Mouse (Mus musculus): ENCODE measurements at regions not wholly inside any gene's neighbourhood (a gene's known extent, or its start where the extent isn't known, plus 50 kb on each side); places are given as distances from the start of the nearest gene placed in this dataset.
A peak's percentile ranks its signal among the peaks of the same experiment; 100 is the strongest.
"Not testable (repeated sequence)": the region's sequence is repeated elsewhere in the genome, so short reads cannot be mapped to it uniquely, and the experiment has no call there.

- peak; percentile 83 for ATAC-seq
- Histone ChIP-seq H3K27ac (ENCODE audit: low read depth, low read length) (0 out of 2 replicates have a peak overlapping the region, but pooled peaks have one; percentile 33), H3K9me3 (replicated peaks; ENCODE audit: control insufficient read depth, low read length) (no peaks in the 10 kb centered on the region), H3K4me1 (ENCODE audit: control insufficient read depth, insufficient read depth, low read length) (peaks cover 14% of the 10 kb centered on the region), H3K9ac (ENCODE audit: low read length) (no peak overlapping the region), H3K4me3 (ENCODE audit: low read depth, low read length) (no peak overlapping the region), H3K4me2 (ENCODE audit: low read length) (no peak overlapping the region), H3K27me3 (replicated peaks; ENCODE audit: control insufficient read depth, insufficient read depth, low read length) (no peaks in the 10 kb centered on the region), H3K36me3 (ENCODE audit: control insufficient read depth, insufficient read depth, low read length) (no peaks in the 10 kb centered on the region)
- WGBS, result 2% methylated on average over 5 of the region's 5 CpGs
- peak; percentile 81 for DNase-seq (ENCODE audit: low spot score)
Measured at GRCm38 (mm10) chr9:14058592-14059227, 216.2 kb upstream of the Sesn3 start.

- Histone ChIP-seq H3K4me3 (ENCODE audit: low read depth, low read length) (no peak overlapping the region), H3K4me2 (ENCODE audit: low read length) (no peak overlapping the region), H3K27ac (ENCODE audit: low read depth, low read length) (no peak overlapping the region), H3K9ac (ENCODE audit: low read length) (no peak overlapping the region), H3K9me3 (replicated peaks; ENCODE audit: control insufficient read depth, low read length) (no peaks in the 10 kb centered on the region), H3K36me3 (ENCODE audit: control insufficient read depth, insufficient read depth, low read length) (no peaks in the 10 kb centered on the region), H3K27me3 (replicated peaks; ENCODE audit: control insufficient read depth, insufficient read depth, low read length) (no peaks in the 10 kb centered on the region), H3K4me1 (ENCODE audit: control insufficient read depth, insufficient read depth, low read length) (peaks cover 14% of the 10 kb centered on the region)
- ATAC-seq (peak; percentile 41; the same call in 1 of the 2 replicates), DNase-seq (ENCODE audit: low spot score) (no peak)
- WGBS, result 9% methylated on average over 7 of the region's 7 CpGs
Measured at GRCm38 (mm10) chr9:14059228-14059779, 215.6 kb upstream of the Sesn3 start.

- DNase-seq (ENCODE audit: low spot score) (no peak), ATAC-seq (no peak)
- H3K9me3 ChIP-seq (replicated peaks; ENCODE audit: control insufficient read depth, low read length), result no peaks in the 10 kb centered on the region
- no peak overlapping the region for H3K4me3 ChIP-seq (ENCODE audit: low read depth, low read length)
- WGBS, result 91% methylated on average over 2 of the region's 2 CpGs
- peaks cover 14% of the 10 kb centered on the region for H3K4me1 ChIP-seq (ENCODE audit: control insufficient read depth, insufficient read depth, low read length)
- H3K27ac ChIP-seq (ENCODE audit: low read depth, low read length), result no peak overlapping the region
- no peak overlapping the region for H3K4me2 ChIP-seq (ENCODE audit: low read length)
- H3K27me3 ChIP-seq (replicated peaks; ENCODE audit: control insufficient read depth, insufficient read depth, low read length), result no peaks in the 10 kb centered on the region
- no peaks in the 10 kb centered on the region for H3K36me3 ChIP-seq (ENCODE audit: control insufficient read depth, insufficient read depth, low read length)
- no peak overlapping the region for H3K9ac ChIP-seq (ENCODE audit: low read length)
Measured at GRCm38 (mm10) chr9:14060257-14060656, 214.6 kb upstream of the Sesn3 start.

GRCm38 (mm10) chr9:14061389-14061788 is 213.5 kb upstream of the Sesn3 start:
- no peak overlapping the region for H3K9ac ChIP-seq (ENCODE audit: low read length)
- peaks cover 14% of the 10 kb centered on the region for H3K4me1 ChIP-seq (ENCODE audit: control insufficient read depth, insufficient read depth, low read length)
- WGBS, result 78% methylated on average over 5 of the region's 5 CpGs
- H3K9me3 ChIP-seq (replicated peaks; ENCODE audit: control insufficient read depth, low read length), result no peaks in the 10 kb centered on the region
- no peak overlapping the region for H3K27ac ChIP-seq (ENCODE audit: low read depth, low read length)
- H3K27me3 ChIP-seq (replicated peaks; ENCODE audit: control insufficient read depth, insufficient read depth, low read length), result no peaks in the 10 kb centered on the region
- ATAC-seq (no peak), DNase-seq (ENCODE audit: low spot score) (no peak)
- H3K4me3 ChIP-seq (ENCODE audit: low read depth, low read length), result no peak overlapping the region
- H3K36me3 ChIP-seq (ENCODE audit: control insufficient read depth, insufficient read depth, low read length), result no peaks in the 10 kb centered on the region
- no peak overlapping the region for H3K4me2 ChIP-seq (ENCODE audit: low read length)

GRCm38 (mm10) chr9:14061840-14062239 is 213.0 kb upstream of the Sesn3 start:
- no peak overlapping the region for H3K4me3 ChIP-seq (ENCODE audit: low read depth, low read length)
- H3K9ac ChIP-seq (ENCODE audit: low read length), result no peak overlapping the region
- no peaks in the 10 kb centered on the region for H3K36me3 ChIP-seq (ENCODE audit: control insufficient read depth, insufficient read depth, low read length)
- 73% methylated on average over 9 of the region's 9 CpGs for WGBS
- no peaks in the 10 kb centered on the region for H3K27me3 ChIP-seq (replicated peaks; ENCODE audit: control insufficient read depth, insufficient read depth, low read length)
- H3K4me1 ChIP-seq (ENCODE audit: control insufficient read depth, insufficient read depth, low read length), result peaks cover 14% of the 10 kb centered on the region
- H3K27ac ChIP-seq (ENCODE audit: low read depth, low read length), result no peak overlapping the region
- no peak for DNase-seq (ENCODE audit: low spot score)
- no peak for ATAC-seq
- H3K9me3 ChIP-seq (replicated peaks; ENCODE audit: control insufficient read depth, low read length), result no peaks in the 10 kb centered on the region
- no peak overlapping the region for H3K4me2 ChIP-seq (ENCODE audit: low read length)

- no peaks in the 10 kb centered on the region for H3K27me3 ChIP-seq (replicated peaks; ENCODE audit: control insufficient read depth, insufficient read depth, low read length)
- peaks cover 14% of the 10 kb centered on the region for H3K4me1 ChIP-seq (ENCODE audit: control insufficient read depth, insufficient read depth, low read length)
- 91% methylated on average over 1 of the region's 1 CpGs for whole genome bisulfite sequencing
- H3K9ac ChIP-seq (ENCODE audit: low read length), result no peak overlapping the region
- no peak overlapping the region for H3K4me2 ChIP-seq (ENCODE audit: low read length)
- no peaks in the 10 kb centered on the region for H3K9me3 ChIP-seq (replicated peaks; ENCODE audit: control insufficient read depth, low read length)
- H3K36me3 ChIP-seq (ENCODE audit: control insufficient read depth, insufficient read depth, low read length), result no peaks in the 10 kb centered on the region
- no peak for ATAC-seq
- no peak overlapping the region for H3K4me3 ChIP-seq (ENCODE audit: low read depth, low read length)
- DNase-seq (ENCODE audit: low spot score), result no peak
- H3K27ac ChIP-seq (ENCODE audit: low read depth, low read length), result no peak overlapping the region
Measured at GRCm38 (mm10) chr9:14062706-14063105, 212.2 kb upstream of the Sesn3 start.

GRCm38 (mm10) chr9:14066741-14067140 is 208.1 kb upstream of the Sesn3 start:
- not testable (repeated sequence) for H3K9ac ChIP-seq (ENCODE audit: low read length); H3K27me3 ChIP-seq (replicated peaks; ENCODE audit: control insufficient read depth, insufficient read depth, low read length); H3K9me3 ChIP-seq (replicated peaks; ENCODE audit: control insufficient read depth, low read length); H3K27ac ChIP-seq (ENCODE audit: low read depth, low read length); ATAC-seq; H3K4me3 ChIP-seq (ENCODE audit: low read depth, low read length); H3K4me2 ChIP-seq (ENCODE audit: low read length); H3K4me1 ChIP-seq (ENCODE audit: control insufficient read depth, insufficient read depth, low read length); DNase-seq (ENCODE audit: low spot score); H3K36me3 ChIP-seq (ENCODE audit: control insufficient read depth, insufficient read depth, low read length)
- 95% methylated on average over 7 of the region's 7 CpGs for WGBS

- Histone ChIP-seq H3K4me3 (ENCODE audit: low read depth, low read length) (no peak overlapping the region), H3K4me1 (ENCODE audit: control insufficient read depth, insufficient read depth, low read length) (no peaks in the 10 kb centered on the region), H3K4me2 (ENCODE audit: low read length) (no peak overlapping the region), H3K36me3 (ENCODE audit: control insufficient read depth, insufficient read depth, low read length) (no peaks in the 10 kb centered on the region), H3K27me3 (replicated peaks; ENCODE audit: control insufficient read depth, insufficient read depth, low read length) (no peaks in the 10 kb centered on the region), H3K9me3 (replicated peaks; ENCODE audit: control insufficient read depth, low read length) (no peaks in the 10 kb centered on the region), H3K27ac (ENCODE audit: low read depth, low read length) (no peak overlapping the region), H3K9ac (ENCODE audit: low read length) (no peak overlapping the region)
- 96% methylated on average over 6 of the region's 6 CpGs for WGBS
- DNase-seq (ENCODE audit: low spot score), result no peak
- ATAC-seq, result no peak
Measured at GRCm38 (mm10) chr9:14069076-14069475, 205.8 kb upstream of the Sesn3 start.

- Histone ChIP-seq H3K36me3 (ENCODE audit: control insufficient read depth, insufficient read depth, low read length) (no peaks in the 10 kb centered on the region), H3K9me3 (replicated peaks; ENCODE audit: control insufficient read depth, low read length) (no peaks in the 10 kb centered on the region), H3K27me3 (replicated peaks; ENCODE audit: control insufficient read depth, insufficient read depth, low read length) (no peaks in the 10 kb centered on the region), H3K4me3 (ENCODE audit: low read depth, low read length) (no peak overlapping the region), H3K4me2 (ENCODE audit: low read length) (no peak overlapping the region), H3K9ac (ENCODE audit: low read length) (no peak overlapping the region), H3K27ac (ENCODE audit: low read depth, low read length) (no peak overlapping the region), H3K4me1 (ENCODE audit: control insufficient read depth, insufficient read depth, low read length) (no peaks in the 10 kb centered on the region)
- ATAC-seq (no peak), DNase-seq (ENCODE audit: low spot score) (no peak)
- WGBS, result 93% methylated on average over 3 of the region's 3 CpGs
Measured at GRCm38 (mm10) chr9:14069770-14070169, 205.1 kb upstream of the Sesn3 start.
